Mouse (Mus musculus): ENCODE results near the gene Sec23a.

DNA sequence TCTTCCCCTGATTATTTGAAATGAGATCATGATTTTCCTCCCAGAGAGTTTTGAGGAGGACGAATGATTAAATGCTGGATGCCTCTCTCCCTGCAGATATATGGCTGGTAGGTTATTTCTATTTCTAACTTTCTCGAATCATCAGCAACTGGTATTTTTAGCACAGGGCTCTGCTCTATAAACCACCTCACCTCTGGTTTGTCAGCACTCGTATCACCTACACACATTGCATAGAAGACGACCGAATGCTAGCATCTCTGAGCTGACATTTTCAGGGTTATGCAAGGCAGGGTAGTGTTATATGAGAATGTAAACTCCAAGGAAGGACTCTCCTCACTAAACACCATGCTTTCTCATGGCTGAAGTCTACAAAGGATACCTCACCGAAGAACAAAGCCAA lies 63.9 kb downstream of the Sec23a start:
- TF ChIP-seq CTCF (IDR thresholded peaks at IDR 0.05; ENCODE audit: extremely low read depth, insufficient read depth, low read length): no peak
- TF ChIP-seq POLR2A (IDR thresholded peaks at IDR 0.05; ENCODE audit: extremely low read depth, insufficient read depth, low read length): no peak
